Comparison of ENCODE assay signal across 8 mouse cellular contexts in the genomic region with DNA sequence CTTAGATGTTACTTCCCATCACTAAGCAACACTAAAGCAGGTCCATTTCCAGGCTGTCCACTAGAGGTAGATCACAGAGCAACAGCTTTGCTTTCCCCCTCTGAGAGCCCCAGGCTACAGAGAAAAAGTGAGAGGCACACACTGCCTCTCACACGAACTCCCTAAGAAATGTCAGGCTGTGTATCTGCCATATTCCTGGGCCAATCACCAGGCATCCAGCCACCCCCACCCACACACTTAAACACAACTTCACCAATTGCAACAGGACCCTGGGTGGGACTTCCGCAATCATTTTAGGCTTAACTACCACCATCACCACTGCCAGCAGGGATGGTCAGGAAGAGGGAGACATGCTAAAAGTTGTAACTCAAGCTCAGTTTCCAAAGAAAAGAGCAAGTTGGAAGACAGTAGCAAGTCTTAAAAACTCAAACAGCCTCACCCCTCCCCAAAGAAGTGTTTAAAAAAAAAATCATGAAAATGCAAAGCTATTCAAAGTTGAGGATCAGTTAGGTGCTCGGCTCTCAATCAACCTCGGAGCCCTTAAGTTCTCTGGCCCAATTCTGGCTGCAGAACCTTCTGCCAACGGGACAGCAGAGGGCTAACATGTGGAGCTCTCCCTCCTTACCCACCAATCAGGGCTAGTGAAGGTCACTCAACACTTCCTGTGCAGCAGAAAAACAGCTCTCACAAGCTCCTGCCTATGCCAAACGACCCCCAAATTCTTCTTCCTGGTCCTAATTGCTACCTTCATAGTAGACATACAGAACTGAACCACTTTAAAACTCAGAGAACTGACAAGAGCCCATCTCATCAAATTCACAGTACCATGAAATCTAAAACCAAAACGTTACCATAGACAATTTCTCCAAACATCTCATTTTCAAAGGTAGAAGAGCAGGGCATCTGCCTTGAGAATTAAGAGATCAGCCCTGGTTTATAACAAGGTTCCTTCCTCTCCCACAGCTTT. TPM values are rescaled to one million over a fixed set of nuclear protein-coding genes. Genes with fewer than 3 reads are reported as not detected.
DNase-seq lines count a peak whose midpoint lies in the region; ATAC-seq and TF ChIP-seq lines count a peak whose summit lies in the region.

No protein-coding gene starts in this region.

- ATAC-seq in heart, embryonic 12.5 days (ENCODE audit: insufficient number of reproducible peaks, low FRiP score): peak; percentile 43
- ATAC-seq in kidney, embryonic 16.5 days (ENCODE audit: low FRiP score, low TSS enrichment): peak; percentile 57
- ATAC-seq in liver, embryonic 11.5 days (replicated peaks; ENCODE audit: low FRiP score): peak; percentile 55
- peak; percentile 44 for ATAC-seq in stomach, postnatal 0 days (ENCODE audit: low FRiP score, low TSS enrichment)

- no peak for TF ChIP-seq POLR2A in bone marrow, adult 2 months (IDR thresholded peaks at IDR 0.05; ENCODE audit: borderline replicate concordance, control insufficient read depth, low read depth, low read length)

- no peaks in the 10 kb centered on the region for H3K27me3 ChIP-seq in erythroblast, embryonic 14.5 days (ENCODE audit: control insufficient read depth)
- H3K27me3 ChIP-seq in heart, embryonic 12.5 days (replicated peaks): no peaks in the 10 kb centered on the region
- H3K27me3 ChIP-seq in kidney, embryonic 16.5 days (ENCODE audit: insufficient read depth, low read length): no peaks in the 10 kb centered on the region
- H3K27me3 ChIP-seq in liver, embryonic 11.5 days (replicated peaks; ENCODE audit: control insufficient read depth, insufficient read depth, low read length): no peaks in the 10 kb centered on the region
- no peaks in the 10 kb centered on the region for H3K27me3 ChIP-seq in stomach, postnatal 0 days (ENCODE audit: control insufficient read depth, insufficient read depth, low read length)

- peak overlapping the region; percentile 87 for H3K4me2 ChIP-seq in heart, embryonic 12.5 days
- peak overlapping the region; percentile 84 for H3K4me2 ChIP-seq in kidney, embryonic 16.5 days (replicated peaks; ENCODE audit: low read depth, low read length)
- peak overlapping the region; percentile 96 for H3K4me2 ChIP-seq in liver, embryonic 11.5 days
- peak overlapping the region; percentile 86 for H3K4me2 ChIP-seq in stomach, postnatal 0 days (replicated peaks; ENCODE audit: low read depth)

- peak; percentile 76 for DNase-seq in CD4-positive helper T cell, adult 2 months (ENCODE audit: low read depth, low spot score)
- DNase-seq in liver, embryonic 11.5 days (ENCODE audit: low spot score): peak; percentile 58
- peak; percentile 63 for DNase-seq in naive thymus-derived CD4-positive, alpha-beta T cell, adult 2 months (ENCODE audit: low read depth)
- DNase-seq in stomach, postnatal 0 days (ENCODE audit: low spot score): peak; percentile 83

- H3K4me1 ChIP-seq in bone marrow, adult 2 months (ENCODE audit: control insufficient read depth, insufficient read depth, low read length): peaks cover 8% of the 10 kb centered on the region
- H3K4me1 ChIP-seq in erythroblast, embryonic 14.5 days (ENCODE audit: control insufficient read depth): peaks cover 75% of the 10 kb centered on the region
- H3K4me1 ChIP-seq in heart, embryonic 12.5 days (replicated peaks): peaks cover 47% of the 10 kb centered on the region
- peaks cover 50% of the 10 kb centered on the region for H3K4me1 ChIP-seq in kidney, embryonic 16.5 days (ENCODE audit: insufficient read depth, low read length)
- peaks cover 40% of the 10 kb centered on the region for H3K4me1 ChIP-seq in liver, embryonic 11.5 days (replicated peaks; ENCODE audit: control insufficient read depth, insufficient read depth, low read length)
- H3K4me1 ChIP-seq in stomach, postnatal 0 days (replicated peaks; ENCODE audit: control insufficient read depth, insufficient read depth): peaks cover 5% of the 10 kb centered on the region; the same call in 1 of the 2 replicates

- H3K27ac ChIP-seq in bone marrow, adult 2 months (ENCODE audit: control insufficient read depth, insufficient read depth, low read depth, low read length, poor library complexity): peak overlapping the region; percentile 55; the same call in 1 of the 2 replicates
- peak overlapping the region; percentile 98 for H3K27ac ChIP-seq in heart, embryonic 12.5 days (ENCODE audit: poor library complexity, severe bottlenecking)
- H3K27ac ChIP-seq in kidney, embryonic 16.5 days (ENCODE audit: low read length): peak overlapping the region; percentile 99
- H3K27ac ChIP-seq in liver, embryonic 11.5 days (ENCODE audit: low read depth, low read length): peak overlapping the region; percentile 98
- H3K27ac ChIP-seq in stomach, postnatal 0 days (replicated peaks): peak overlapping the region; percentile 99

- 2% methylated on average over 7 of the region's 7 CpGs for WGBS in bone marrow, adult 2 months
- WGBS in heart, embryonic 12.5 days: 12% methylated on average over 7 of the region's 7 CpGs
- WGBS in kidney, embryonic 16.5 days: 6% methylated on average over 7 of the region's 7 CpGs
- WGBS in liver, embryonic 11.5 days: 13% methylated on average over 7 of the region's 7 CpGs
- 2% methylated on average over 7 of the region's 7 CpGs for WGBS in stomach, postnatal 0 days

- TF ChIP-seq CTCF in bone marrow, adult 2 months (IDR thresholded peaks at IDR 0.05; ENCODE audit: control insufficient read depth, insufficient read depth, low read length): no peak
- peak; percentile 71 for TF ChIP-seq CTCF in stomach, postnatal 0 days (IDR thresholded peaks at IDR 0.05; ENCODE audit: low read depth)

- H3K36me3 ChIP-seq in erythroblast, embryonic 14.5 days (ENCODE audit: control insufficient read depth): peaks cover 41% of the 10 kb centered on the region
- H3K36me3 ChIP-seq in heart, embryonic 12.5 days: peaks cover 9% of the 10 kb centered on the region; the same call in 1 of the 2 replicates
- H3K36me3 ChIP-seq in kidney, embryonic 16.5 days (ENCODE audit: insufficient read depth, low read length): no peaks in the 10 kb centered on the region
- peaks cover 8% of the 10 kb centered on the region; the same call in 1 of the 2 replicates for H3K36me3 ChIP-seq in liver, embryonic 11.5 days (ENCODE audit: control insufficient read depth, insufficient read depth, low read length)
- H3K36me3 ChIP-seq in stomach, postnatal 0 days (ENCODE audit: control insufficient read depth, insufficient read depth, low read length): no peaks in the 10 kb centered on the region

- no peaks in the 10 kb centered on the region for H3K9me3 ChIP-seq in erythroblast, embryonic 14.5 days (ENCODE audit: control insufficient read depth, low read length)
- H3K9me3 ChIP-seq in heart, embryonic 12.5 days (replicated peaks): no peaks in the 10 kb centered on the region
- H3K9me3 ChIP-seq in kidney, embryonic 16.5 days (ENCODE audit: low read length): no peaks in the 10 kb centered on the region
- no peaks in the 10 kb centered on the region for H3K9me3 ChIP-seq in liver, embryonic 11.5 days (ENCODE audit: control insufficient read depth, low read length)
- no peaks in the 10 kb centered on the region for H3K9me3 ChIP-seq in stomach, postnatal 0 days (ENCODE audit: control insufficient read depth, low read length)

- H3K9ac ChIP-seq in heart, embryonic 12.5 days: peak overlapping the region; percentile 91
- peak overlapping the region; percentile 83 for H3K9ac ChIP-seq in kidney, embryonic 16.5 days (replicated peaks; ENCODE audit: low read length)
- H3K9ac ChIP-seq in liver, embryonic 11.5 days (ENCODE audit: low read depth, low read length): peak overlapping the region; percentile 100
- peak overlapping the region; percentile 96 for H3K9ac ChIP-seq in stomach, postnatal 0 days (ENCODE audit: low read length)

- TF ChIP-seq EP300 in stomach, postnatal 0 days (optimal IDR thresholded peaks at IDR 0.05): no peak

- H3K4me3 ChIP-seq in bone marrow, adult 2 months (replicated peaks; ENCODE audit: control insufficient read depth, low read depth, low read length): peak overlapping the region; percentile 63
- peak overlapping the region; percentile 100 for H3K4me3 ChIP-seq in erythroblast, embryonic 14.5 days (replicated peaks)
- H3K4me3 ChIP-seq in heart, embryonic 12.5 days: peak overlapping the region; percentile 91
- H3K4me3 ChIP-seq in kidney, embryonic 16.5 days (ENCODE audit: low read length): peak overlapping the region; percentile 72
- H3K4me3 ChIP-seq in liver, embryonic 11.5 days (ENCODE audit: low read depth, low read length): peak overlapping the region; percentile 100
- H3K4me3 ChIP-seq in stomach, postnatal 0 days (ENCODE audit: low read depth, low read length): peak overlapping the region; percentile 81

RNA-seq across cellular contexts. Expression of gene Fam120a, which starts 2.0 kb away (rescaled TPM):
- 50.9 and 67.9 TPM in 2 replicates for polyA plus RNA-seq in bone marrow, adult 2 months (2011; ENCODE audit: insufficient read depth, insufficient read length, low replicate concordance, missing spikeins)
- 10.7 and 10.8 TPM in 2 replicates for polyA plus RNA-seq in erythroblast, embryonic 14.5 days (2012)
- polyA plus RNA-seq in heart, embryonic 12.5 days (2016; fragmentation: Nextera tagmentation; extraction: Ambion mirVana): 20.7 and 23.5 TPM in 2 replicates
- 23.2 and 24.8 TPM in 2 replicates for polyA plus RNA-seq in kidney, embryonic 16.5 days (2015; fragmentation: Nextera tagmentation; extraction: Ambion mirVana)
- 33.1 and 38.0 TPM in 2 replicates for polyA plus RNA-seq in liver, embryonic 11.5 days (2014; fragmentation: Nextera tagmentation; extraction: Ambion mirVana)
- 18.1 and 18.7 TPM in 2 replicates for polyA plus RNA-seq in stomach, postnatal 0 days (2015; fragmentation: Nextera tagmentation; extraction: Ambion mirVana)

Comparison
In these comparisons a context has a peak if more than half of its experiments do, and no peak if none do; other contexts are left out.
1. Peak in every context shown above with its lines: DNase-seq, ATAC-seq, H3K4me3 ChIP-seq and H3K27ac ChIP-seq.